Mouse (Mus musculus): ENCODE results near the gene H2afv.
"Not testable (repeated sequence)": the region's sequence is repeated elsewhere in the genome, so short reads cannot be mapped to it uniquely, and the experiment has no call there.

- TF ChIP-seq CTCF (IDR thresholded peaks at IDR 0.05; ENCODE audit: insufficient read depth, low read length); POLR2A (IDR thresholded peaks at IDR 0.05; ENCODE audit: borderline replicate concordance, extremely low read depth, low read depth, low read length): not testable (repeated sequence)
Measured at GRCm38 (mm10) chr11:6410755-6411154, 33.5 kb downstream of the H2afv start.
